Mouse (Mus musculus) right cerebral cortex, postnatal 36 days (tissue): Measurements from ENCODE around the gene Rmi2.

Experiments used
- DNase-seq, 2 experiments: peaks; one replicate each; pipeline ENCODE4 v3.0.0; 2022; ENCODE audit warnings: low spot score in 2 of 2, mixed read lengths in 1 of 2

Gene Rmi2

GRCm38 (mm10) chr16:10919856-10920255 lies 85.0 kb downstream of the Rmi2 start:
- DNase-seq, result no peak

DNA sequence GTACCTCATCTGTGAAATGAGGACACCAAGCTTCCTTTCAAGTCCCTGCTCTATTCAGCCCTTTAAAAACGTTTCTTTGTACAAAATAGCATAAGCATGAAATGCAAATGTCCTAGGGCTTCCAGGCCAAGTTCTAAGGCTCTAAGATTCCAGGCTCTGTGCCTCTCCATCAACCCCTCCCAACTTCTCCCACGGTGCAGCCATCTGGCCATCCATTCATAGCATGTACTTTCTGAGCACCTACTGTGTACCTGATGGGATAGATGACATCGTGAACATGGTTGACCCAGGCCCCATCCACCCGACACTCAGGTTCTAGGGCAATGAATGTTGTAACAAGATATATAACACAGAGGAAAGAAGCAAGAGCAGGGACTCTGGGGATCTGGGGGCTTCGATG lies 88.7 kb downstream of the Rmi2 start:
- DNase-seq, result no peak

DNA sequence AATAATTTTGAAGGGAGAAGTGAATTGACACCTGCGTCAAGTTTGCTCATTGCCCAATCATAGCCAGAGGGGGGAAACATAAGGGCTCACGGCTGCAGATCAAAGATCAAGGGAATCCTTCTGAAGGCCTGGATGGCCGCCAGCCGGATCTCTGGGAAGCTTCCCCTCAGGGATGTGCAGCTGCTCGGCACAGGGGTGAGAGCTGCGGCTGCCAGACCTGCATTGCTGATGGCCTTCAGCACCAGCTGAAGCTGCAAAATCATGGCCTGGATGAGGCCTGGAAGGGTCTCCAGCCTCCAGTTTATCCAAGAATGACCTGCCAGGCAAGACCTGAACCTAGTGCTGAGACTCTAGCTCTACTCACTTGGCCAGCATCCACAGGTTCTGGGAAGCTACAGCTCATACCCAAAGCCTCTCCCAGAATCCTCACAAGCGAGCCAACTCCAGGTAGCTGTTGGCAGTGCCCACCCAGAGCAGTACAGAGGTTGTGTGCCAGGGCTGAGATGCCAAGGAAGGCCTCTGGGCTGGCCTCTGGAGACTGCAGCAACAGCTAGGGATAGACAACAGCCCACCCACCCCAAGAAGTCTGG lies 90.8 kb downstream of the Rmi2 start:
- DNase-seq, result no peak

DNA sequence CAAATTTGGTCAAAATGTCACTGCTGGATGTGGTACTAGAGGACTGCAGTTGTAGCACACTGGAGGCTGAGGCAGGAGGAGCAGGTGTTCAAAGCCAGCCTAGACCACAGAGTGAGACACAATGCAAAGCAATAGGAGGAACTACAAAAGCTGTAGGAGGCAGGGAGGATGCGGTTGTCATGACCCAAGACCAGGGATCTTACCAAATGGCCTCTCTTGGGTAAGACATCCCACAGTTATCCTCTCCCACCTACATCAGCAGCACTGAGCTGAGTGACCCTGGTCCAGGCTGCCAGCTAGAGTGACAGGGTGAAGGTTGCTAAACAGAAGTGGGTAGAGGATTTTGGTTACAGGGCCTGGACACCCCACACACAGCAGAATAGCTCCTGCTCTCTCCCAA lies 92.2 kb downstream of the Rmi2 start:
- no peak for DNase-seq

DNA sequence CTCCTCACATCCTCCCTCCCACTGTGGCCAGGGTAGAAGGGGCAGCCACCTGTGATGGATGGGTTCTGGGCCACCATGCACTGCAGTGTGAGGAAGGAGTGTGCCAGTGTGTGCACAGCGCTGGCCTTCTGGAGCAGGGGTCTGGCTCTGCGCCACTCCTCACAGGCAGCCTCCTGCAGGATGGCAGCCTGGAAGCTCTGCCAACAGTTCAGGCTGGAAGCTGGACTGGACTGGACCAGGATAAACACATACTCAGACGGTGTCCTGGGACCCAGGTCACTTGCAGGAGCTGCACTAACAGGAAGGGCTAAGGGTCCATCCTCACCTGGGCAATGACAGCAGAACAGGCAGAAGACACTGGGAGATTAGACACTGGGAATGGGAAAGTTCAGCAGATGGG lies 98.5 kb downstream of the Rmi2 start:
- DNase-seq, result no peak

DNA sequence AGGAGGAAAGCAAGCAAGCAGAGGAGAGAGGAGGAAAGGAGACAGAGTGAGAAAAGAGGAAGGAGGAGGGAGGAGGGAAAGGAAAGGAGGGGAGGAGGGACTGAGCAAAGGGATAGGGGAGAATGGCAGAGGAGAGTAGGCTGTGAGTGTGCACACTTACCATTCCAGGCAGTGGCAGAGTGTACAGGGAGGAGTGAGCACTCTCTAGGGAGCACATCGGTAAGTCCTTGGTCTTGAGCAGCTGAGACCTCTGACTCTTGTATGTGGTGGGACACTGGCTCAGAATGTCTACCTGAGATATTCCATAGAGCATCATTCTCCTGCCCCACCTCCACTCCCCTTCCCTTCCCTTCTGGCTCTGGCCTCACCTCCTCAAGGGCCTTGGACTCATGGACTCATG lies 99.2 kb downstream of the Rmi2 start:
- DNase-seq, result no peak

GRCm38 (mm10) chr16:10936700-10937319 lies 102.0 kb downstream of the Rmi2 start:
- DNase-seq, result no peak

DNA sequence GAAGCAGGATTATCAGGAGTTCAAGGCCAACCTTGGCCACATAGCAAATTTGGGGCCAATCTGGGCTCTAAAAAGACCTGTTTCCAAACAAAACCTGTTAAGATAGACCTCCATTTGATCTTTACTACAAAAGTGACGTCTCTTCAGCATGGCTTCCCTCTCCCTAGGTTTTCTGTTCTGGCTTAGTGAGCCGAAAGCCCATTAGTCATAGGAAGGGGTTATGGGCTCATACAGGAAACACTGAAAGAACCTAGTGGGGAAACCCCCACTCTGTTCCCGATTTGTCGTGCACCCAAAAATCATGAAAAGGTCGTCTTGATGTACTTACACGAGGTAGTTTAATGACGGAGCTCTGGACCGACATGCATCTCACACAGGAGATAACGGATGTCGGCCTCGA lies 102.6 kb downstream of the Rmi2 start:
- no peak for DNase-seq

GRCm38 (mm10) chr16:10939932-10940331 lies 105.1 kb downstream of the Rmi2 start:
- DNase-seq, result no peak

GRCm38 (mm10) chr16:10940661-10941060 lies 105.8 kb downstream of the Rmi2 start:
- DNase-seq, result no peak
